Mouse (Mus musculus): ENCODE measurements around the gene Hes7.

GRCm38 (mm10) chr11:69123693-69124497 is 3.7 kb downstream of the Hes7 start:
- TF ChIP-seq FLI1 (IDR thresholded peaks at IDR 0.05; ENCODE audit: low read length) (no peak), GATA1 (IDR thresholded peaks at IDR 0.05; ENCODE audit: borderline replicate concordance, low read length) (no peak)

Data from megakaryocyte, embryonic 14.5 days (primary cell).